Mouse (Mus musculus) kidney, embryonic 14.5 days (tissue): Measurements from ENCODE around the gene Egf. TPM values are rescaled to one million over a fixed set of nuclear protein-coding genes. Genes with fewer than 3 reads are reported as not detected.
A peak's percentile ranks its signal among the peaks of the same experiment; 100 is the strongest.

Experiments
- ATAC-seq: fragments of 200-750 bp; cut with Nextera tagmentation; 2 replicates; pipeline ENCODE4 v1.8.0; 2017; ENCODE audit warnings: moderate number of reproducible peaks, mild to moderate bottlenecking, moderate TSS enrichment, moderate library complexity; ENCODE audit not compliant: low FRiP score, low TSS enrichment
- H3K27ac ChIP-seq: fragments of 300-500 bp; sonication (generic); 2 replicates; pipeline ENCODE4 v1.5.1; 2014; ENCODE audit warnings: low read depth, mild to moderate bottlenecking, low read length, moderate library complexity, mixed read lengths
- H3K27me3 ChIP-seq: fragments of 300-500 bp; sonication (generic); 2 replicates; pipeline ENCODE4 v1.6.1; 2014; ENCODE audit warnings: mild to moderate bottlenecking, low read length; ENCODE audit not compliant: control insufficient read depth, insufficient read depth
- H3K36me3 ChIP-seq: fragments of 300-500 bp; sonication (generic); 2 replicates; pipeline ENCODE4 v1.6.1; 2014; ENCODE audit warnings: low read length, mixed read lengths; ENCODE audit not compliant: control insufficient read depth, insufficient read depth
- H3K4me1 ChIP-seq: fragments of 300-500 bp; sonication (generic); 2 replicates; pipeline ENCODE4 v1.6.1; 2014; ENCODE audit warnings: low read length, mixed read lengths; ENCODE audit not compliant: control insufficient read depth, insufficient read depth
- H3K4me2 ChIP-seq: fragments of 300-500 bp; sonication (generic); replicated peaks from 2 replicates; pipeline ENCODE4 v1.6.1; 2014; ENCODE audit warnings: low read depth, mild to moderate bottlenecking, low read length
- H3K4me3 ChIP-seq: fragments of 300-500 bp; sonication (generic); 2 replicates; pipeline ENCODE4 v1.5.1; 2014; ENCODE audit warnings: mild to moderate bottlenecking, low read length
- H3K9ac ChIP-seq: fragments of 300-500 bp; sonication (generic); 2 replicates; pipeline ENCODE4 v1.6.1; 2014; ENCODE audit warnings: low read depth, mild to moderate bottlenecking, low read length, moderate library complexity
- H3K9me3 ChIP-seq: fragments of 300-500 bp; sonication (generic); 2 replicates; pipeline ENCODE4 v1.6.1; 2016; ENCODE audit warnings: low read length; ENCODE audit not compliant: control insufficient read depth
- WGBS: fragments of 180-500 bp; shearing (Covaris S2); extraction: QIAGEN DNeasy Blood & Tissue Kit; methylation state at CpG from one replicate; pipeline ENCODE4 v1.1.7; 2014; 5-methylcytosine and 5-hydroxymethylcytosine counted together
- polyA plus RNA-seq: library from polyadenylated mRNA; unstranded; fragments of >200 nt; fragmentation: Nextera tagmentation; extraction: Ambion mirVana; gene quantifications from 2 replicates; pipeline ENCODE4 v1.2.1, GENCODE M21; 2014

Gene Egf
- polyA plus RNA-seq, 1 experiment from 2014 or later: 1.8 TPM

- Histone ChIP-seq H3K4me2 (no peak overlapping the region), H3K27ac (no peak overlapping the region), H3K9me3 (0 out of 2 replicates have a peak, but pooled peaks cover 2% of the 10 kb centered on the region), H3K27me3 (no peaks in the 10 kb centered on the region), H3K36me3 (no peaks in the 10 kb centered on the region), H3K4me3 (no peak overlapping the region), H3K9ac (no peak overlapping the region), H3K4me1 (peaks cover 6% of the 10 kb centered on the region; the same call in 1 of the 2 replicates)
- ATAC-seq: no peak
- WGBS: 39% methylated on average over 1 of the region's 1 CpGs
These were observed 104.2 kb downstream of the Egf start for GRCm38 (mm10) chr3:129650931-129651330.

GRCm38 (mm10) chr3:129650293-129650612 is 104.9 kb downstream of the Egf start:
- ATAC-seq: no peak
- H3K4me3 ChIP-seq: no peak overlapping the region
- H3K27ac ChIP-seq: no peak overlapping the region
- H3K36me3 ChIP-seq: no peaks in the 10 kb centered on the region
- no peak overlapping the region for H3K9ac ChIP-seq
- peaks cover 13% of the 10 kb centered on the region; the same call in 1 of the 2 replicates for H3K4me1 ChIP-seq
- 0 out of 2 replicates have a peak, but pooled peaks cover 2% of the 10 kb centered on the region for H3K9me3 ChIP-seq
- H3K4me2 ChIP-seq: no peak overlapping the region
- no peaks in the 10 kb centered on the region for H3K27me3 ChIP-seq

- no peaks in the 10 kb centered on the region for H3K36me3 ChIP-seq
- H3K4me1 ChIP-seq: peaks cover 14% of the 10 kb centered on the region; the same call in 1 of the 2 replicates
- no peak overlapping the region for H3K4me2 ChIP-seq
- ATAC-seq: no peak
- H3K4me3 ChIP-seq: no peak overlapping the region
- H3K27ac ChIP-seq: no peak overlapping the region
- H3K9ac ChIP-seq: no peak overlapping the region
- H3K27me3 ChIP-seq: no peaks in the 10 kb centered on the region
- 74% methylated on average over 8 of the region's 8 CpGs for WGBS
- 0 out of 2 replicates have a peak, but pooled peaks cover 2% of the 10 kb centered on the region for H3K9me3 ChIP-seq
These were observed 105.4 kb downstream of the Egf start for GRCm38 (mm10) chr3:129649586-129650292.

GRCm38 (mm10) chr3:129648598-129648997 is 106.5 kb downstream of the Egf start:
- H3K9ac ChIP-seq: no peak overlapping the region
- no peaks in the 10 kb centered on the region for H3K9me3 ChIP-seq
- 50% methylated on average over 5 of the region's 5 CpGs for WGBS
- H3K27ac ChIP-seq: no peak overlapping the region
- H3K4me2 ChIP-seq: no peak overlapping the region
- 0 out of 2 replicates have a peak, but pooled peaks have one; percentile 29 for ATAC-seq
- H3K4me1 ChIP-seq: peaks cover 14% of the 10 kb centered on the region; the same call in 1 of the 2 replicates
- H3K27me3 ChIP-seq: no peaks in the 10 kb centered on the region
- H3K4me3 ChIP-seq: no peak overlapping the region
- H3K36me3 ChIP-seq: no peaks in the 10 kb centered on the region

GRCm38 (mm10) chr3:129647312-129647711 is 107.8 kb downstream of the Egf start:
- WGBS: 71% methylated on average over 10 of the region's 10 CpGs
- Histone ChIP-seq H3K27me3 (no peaks in the 10 kb centered on the region), H3K4me2 (no peak overlapping the region), H3K9ac (no peak overlapping the region), H3K27ac (no peak overlapping the region), H3K4me3 (no peak overlapping the region), H3K4me1 (peaks cover 14% of the 10 kb centered on the region; the same call in 1 of the 2 replicates), H3K36me3 (no peaks in the 10 kb centered on the region), H3K9me3 (no peaks in the 10 kb centered on the region)
- ATAC-seq: no peak

GRCm38 (mm10) chr3:129646781-129647180 is 108.3 kb downstream of the Egf start:
- no peak for ATAC-seq
- 69% methylated on average over 5 of the region's 5 CpGs for WGBS

GRCm38 (mm10) chr3:129645409-129645808 is 109.7 kb downstream of the Egf start:
- 21% methylated on average over 3 of the region's 3 CpGs for WGBS

More at GRCm38 (mm10) chr3:129646781-129647180, 108.3 kb downstream of the Egf start:
- Histone ChIP-seq H3K9me3 (no peaks in the 10 kb centered on the region), H3K4me2 (no peak overlapping the region), H3K4me3 (no peak overlapping the region), H3K36me3 (no peaks in the 10 kb centered on the region), H3K27me3 (no peaks in the 10 kb centered on the region), H3K4me1 (peaks cover 14% of the 10 kb centered on the region; the same call in 1 of the 2 replicates), H3K9ac (no peak overlapping the region), H3K27ac (no peak overlapping the region)

GRCm38 (mm10) chr3:129641621-129642020 is 113.5 kb downstream of the Egf start:
- no peak for ATAC-seq
- WGBS: 89% methylated on average over 7 of the region's 7 CpGs
- Histone ChIP-seq H3K36me3 (no peaks in the 10 kb centered on the region), H3K4me3 (no peak overlapping the region), H3K4me1 (peaks cover 20% of the 10 kb centered on the region; the same call in 1 of the 2 replicates), H3K9ac (no peak overlapping the region), H3K4me2 (no peak overlapping the region), H3K9me3 (no peaks in the 10 kb centered on the region), H3K27ac (no peak overlapping the region), H3K27me3 (no peaks in the 10 kb centered on the region)

More at GRCm38 (mm10) chr3:129645409-129645808, 109.7 kb downstream of the Egf start:
- no peaks in the 10 kb centered on the region for H3K9me3 ChIP-seq
- no peaks in the 10 kb centered on the region for H3K27me3 ChIP-seq
- H3K4me1 ChIP-seq: peaks cover 17% of the 10 kb centered on the region; the same call in 1 of the 2 replicates
- peak overlapping the region; percentile 37; the same call in 1 of the 2 replicates for H3K27ac ChIP-seq
- no peaks in the 10 kb centered on the region for H3K36me3 ChIP-seq
- no peak overlapping the region for H3K9ac ChIP-seq
- H3K4me3 ChIP-seq: no peak overlapping the region
- peak; percentile 87 for ATAC-seq
- no peak overlapping the region for H3K4me2 ChIP-seq
